Mouse (Mus musculus) adrenal gland, adult (tissue): ENCODE measurements around the gene Igf2bp2.

Source experiments
- DNase-seq, 2 experiments: peaks; one replicate each; pipeline ENCODE4 v3.0.0; 2022 to 2023; ENCODE audit warnings: low spot score in 1 of 2; ENCODE audit not compliant: inconsistent age in 2 of 2

Gene Igf2bp2

DNA sequence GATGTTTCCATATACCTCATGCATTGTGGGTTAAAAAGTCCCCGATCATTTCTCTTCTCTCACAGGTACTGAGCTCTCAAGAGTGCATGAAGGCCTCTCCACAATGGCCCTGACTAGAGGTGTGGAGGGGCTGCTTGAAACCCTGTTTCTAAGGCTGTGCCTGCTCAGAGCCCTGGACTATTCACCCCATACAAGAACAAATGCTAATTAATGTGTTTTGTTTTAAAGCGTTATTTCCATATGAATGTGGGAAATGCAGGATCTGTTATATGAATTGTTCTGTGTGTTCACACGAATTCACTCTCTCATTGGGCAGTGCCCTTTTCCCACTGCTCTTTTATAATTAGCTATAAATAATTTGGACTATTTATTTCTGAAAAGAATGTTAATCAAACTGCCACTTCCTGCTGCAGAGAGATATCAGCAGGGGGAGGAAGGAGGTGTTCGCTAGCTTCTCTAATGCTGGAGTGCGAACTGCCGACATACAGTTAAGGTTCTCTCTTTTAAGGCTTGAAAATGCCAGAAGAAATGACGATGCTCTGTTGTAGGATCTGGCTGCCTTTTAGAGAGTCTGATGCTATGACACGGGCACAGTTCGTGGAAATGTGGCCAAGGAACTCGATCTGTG lies 116.2 kb downstream of the Igf2bp2 start:
- no peak for DNase-seq

DNA sequence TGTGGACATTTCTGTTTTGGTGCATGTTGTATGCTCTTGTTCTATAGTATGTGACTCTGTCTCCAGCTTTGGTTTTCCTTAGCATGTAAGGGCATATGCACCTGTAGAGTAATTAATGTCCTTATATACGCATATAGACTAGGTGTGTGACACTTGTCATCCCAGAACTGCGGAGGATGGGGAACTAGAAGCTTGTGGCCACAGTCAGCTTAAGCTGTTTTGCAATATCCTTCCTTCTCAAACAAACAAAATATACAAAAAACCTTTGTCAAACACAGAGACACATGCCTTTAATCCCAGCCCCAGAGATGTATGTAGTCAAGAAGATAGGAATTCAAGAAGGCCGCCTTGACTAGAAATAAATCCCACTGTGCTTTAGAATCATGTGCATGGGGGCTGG lies 117.2 kb downstream of the Igf2bp2 start:
- DNase-seq, result no peak

DNA sequence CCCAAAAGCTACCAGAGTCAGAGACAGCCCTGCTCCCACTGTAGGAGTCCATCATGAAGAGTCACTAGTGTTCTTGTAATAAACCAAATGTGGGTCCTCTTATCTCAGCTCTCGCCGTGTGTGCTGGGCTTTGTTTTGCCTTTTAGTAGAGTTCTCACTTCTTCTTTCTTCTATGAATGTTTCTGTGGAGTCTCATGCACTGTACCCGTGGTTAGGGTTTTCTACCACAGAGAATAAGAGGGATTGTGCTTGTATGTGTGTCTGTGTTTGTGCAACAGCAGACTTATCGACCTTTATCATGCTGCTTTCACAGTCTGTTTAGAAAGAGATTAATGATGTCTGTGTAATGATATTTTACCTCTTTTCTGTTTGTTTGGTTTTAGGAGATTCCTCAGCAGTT lies 119.3 kb downstream of the Igf2bp2 start:
- DNase-seq, result no peak

DNA sequence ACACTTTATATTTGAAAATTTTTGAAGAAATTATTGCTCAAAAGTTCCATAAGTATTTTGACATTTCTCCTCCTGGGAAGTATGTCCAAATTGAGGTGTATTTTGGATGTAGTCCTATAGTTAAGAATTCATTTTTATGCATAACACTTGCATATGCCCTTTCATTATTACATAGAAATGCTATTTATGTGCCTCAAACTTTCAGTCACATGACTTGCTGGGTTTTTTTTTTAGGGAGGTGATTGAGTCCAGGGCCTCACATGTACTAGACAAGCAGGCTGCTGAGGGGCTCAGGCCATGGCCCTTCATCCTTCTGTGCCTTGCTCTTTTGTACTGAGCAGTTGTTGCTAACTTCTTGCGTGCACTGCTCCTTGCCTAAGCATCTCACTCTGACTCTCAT lies 123.1 kb downstream of the Igf2bp2 start:
- DNase-seq, result no peak

DNA sequence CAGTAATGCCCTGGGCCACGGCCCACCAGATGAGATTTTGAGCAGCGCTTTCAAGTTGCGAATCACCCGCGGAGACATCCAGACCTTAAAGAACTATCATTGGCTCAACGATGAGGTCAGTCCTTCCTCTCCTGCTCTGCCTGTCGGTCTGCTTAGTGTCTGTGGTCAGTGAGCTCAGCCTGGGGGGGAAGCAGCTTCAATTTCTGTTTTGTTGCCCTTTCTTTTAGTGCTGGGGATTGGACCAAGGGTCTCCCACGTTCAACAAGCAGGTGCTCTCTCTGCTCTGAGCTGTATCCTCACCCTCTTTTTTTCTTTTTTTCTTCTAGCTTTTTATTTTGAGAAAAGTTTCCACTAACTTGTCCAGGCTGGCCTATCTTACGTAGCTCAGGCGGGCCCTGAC lies 124.5 kb downstream of the Igf2bp2 start:
- DNase-seq, result no peak

DNA sequence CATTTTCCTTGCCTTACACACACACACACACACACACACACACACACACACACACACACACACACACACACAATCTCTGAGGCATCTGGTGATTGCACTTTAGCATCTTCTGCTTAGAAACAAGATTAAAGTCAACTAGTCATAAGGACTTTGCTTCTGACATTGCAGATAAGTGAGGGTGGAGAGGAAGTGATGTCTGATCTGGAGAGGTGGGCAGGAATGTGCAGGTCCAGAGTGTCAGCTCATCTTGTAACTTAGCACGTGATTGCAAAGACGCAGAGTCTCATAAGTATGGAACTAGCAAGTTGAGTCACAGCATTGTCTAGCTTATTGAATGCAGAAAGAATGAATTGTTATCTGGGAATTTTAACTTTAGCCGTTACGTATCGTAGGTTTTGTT lies 135.6 kb downstream of the Igf2bp2 start:
- no peak for DNase-seq

DNA sequence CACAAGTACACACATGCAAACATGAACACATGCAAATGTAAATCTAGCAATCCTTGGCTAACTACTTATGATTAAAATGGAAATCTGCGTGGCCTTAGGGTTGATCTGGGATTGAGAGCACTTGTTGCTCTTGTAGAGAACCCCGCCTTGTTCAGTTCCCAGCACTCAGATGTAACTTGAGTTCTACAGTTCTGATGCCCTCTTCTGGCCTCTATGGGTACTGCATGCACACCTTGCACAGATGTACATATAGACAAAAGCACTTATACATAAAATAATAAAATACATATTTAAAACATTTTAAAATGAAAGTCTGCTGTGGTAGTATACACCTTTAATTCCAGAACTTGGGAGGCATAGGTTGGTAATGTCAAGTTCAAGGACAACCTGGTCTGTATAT lies 141.0 kb downstream of the Igf2bp2 start:
- no peak for DNase-seq

DNA sequence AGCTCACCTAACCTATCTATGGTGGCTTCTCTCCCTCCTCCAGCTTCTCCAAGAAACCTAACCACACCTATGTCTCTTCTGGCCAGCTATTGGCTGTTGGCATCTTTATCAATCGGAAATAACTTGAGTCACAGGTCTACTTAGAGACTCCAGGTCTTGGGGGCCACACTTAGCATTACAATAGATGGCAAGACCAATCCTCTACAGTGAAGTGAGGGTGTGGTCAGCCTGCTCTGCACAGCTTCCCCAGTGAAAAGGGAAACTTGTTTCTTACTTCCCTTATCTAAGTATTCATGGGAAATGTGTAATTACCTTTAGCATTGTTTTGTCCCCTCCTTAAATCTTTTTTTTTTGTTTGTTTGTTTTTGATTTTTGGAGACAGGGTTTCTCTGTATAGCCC lies 147.5 kb downstream of the Igf2bp2 start:
- DNase-seq, result no peak

DNA sequence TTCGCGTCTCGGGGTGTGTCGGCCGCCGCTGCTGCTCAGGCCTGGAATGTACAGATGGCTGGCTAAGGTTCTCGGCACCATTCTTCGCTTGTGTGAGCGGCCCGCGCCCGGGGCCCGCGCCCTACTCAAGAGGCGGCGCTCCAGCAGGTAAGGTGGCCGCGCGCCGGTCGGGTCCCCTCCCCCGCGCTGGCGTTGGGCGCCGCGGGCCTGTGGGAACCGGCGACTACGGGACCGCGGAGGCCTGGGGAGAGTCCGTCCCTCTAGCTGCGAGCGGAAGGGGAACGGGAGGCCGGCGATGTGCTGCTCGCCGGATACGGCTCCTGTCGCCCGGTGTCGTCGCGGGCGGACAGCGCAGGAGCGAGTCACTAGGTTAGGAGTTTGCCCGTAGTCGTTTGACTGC lies 153.5 kb downstream of the Igf2bp2 start:
- no peak for DNase-seq

DNA sequence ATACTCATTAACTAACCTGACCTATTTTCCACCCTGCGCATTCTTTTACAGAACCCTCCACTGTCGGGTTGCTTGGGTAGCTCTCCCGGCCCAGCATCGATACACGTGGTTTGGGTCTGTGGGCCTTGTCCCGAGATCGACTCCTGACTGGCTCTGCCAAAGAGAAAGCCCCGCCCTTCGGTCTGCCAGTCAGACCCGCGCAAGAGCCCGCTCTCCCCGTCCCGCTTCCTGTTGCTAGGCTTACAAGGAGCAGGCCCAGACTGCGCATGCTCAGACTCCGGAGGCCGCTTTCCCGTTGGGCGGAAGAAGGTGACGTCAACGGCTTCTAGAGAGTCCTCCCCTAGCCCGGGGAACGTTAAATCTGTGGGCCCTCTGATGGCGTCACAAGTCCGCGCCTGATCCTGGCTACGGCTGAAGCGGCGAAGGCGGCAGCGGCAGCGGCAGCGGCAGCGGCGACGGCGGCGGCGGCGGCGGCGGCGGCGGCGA lies 154.0 kb downstream of the Igf2bp2 start, which contains the start of gene Senp2:
Gene Senp2, plus strand, starts transcription at position 386 of the 486 bp plus-strand sequence.
- DNase-seq, result peak; percentile 100
